Mouse (Mus musculus) liver, embryonic 14.5 days (tissue): Measurements from ENCODE around the gene Sh2d3c. TPM values are rescaled to one million over a fixed set of nuclear protein-coding genes. Genes with fewer than 3 reads are reported as not detected.

Source experiments
- ATAC-seq: fragments of 200-750 bp; cut with Nextera tagmentation; 2 replicates; pipeline ENCODE4 v1.8.0; 2017; ENCODE audit warnings: moderate number of reproducible peaks, mild to moderate bottlenecking, moderate library complexity; ENCODE audit not compliant: insufficient read depth
- DNase-seq, 3 experiments: peaks; one replicate each; pipeline ENCODE4 v3.0.0-alpha.2; 2012 to 2013; ENCODE audit warnings: low read depth in 3 of 3, low spot score in 3 of 3
- H3K27ac ChIP-seq: fragments of 300-500 bp; sonication (generic); 2 replicates; pipeline ENCODE4 v1.5.1; 2014; ENCODE audit warnings: moderate library complexity, mild to moderate bottlenecking, control low read depth, inconsistent platforms
- H3K27me3 ChIP-seq: fragments of 300-500 bp; sonication (generic); 2 replicates; pipeline ENCODE4 v1.6.1; 2014; ENCODE audit warnings: mild to moderate bottlenecking, low read length, moderate library complexity; ENCODE audit not compliant: control insufficient read depth, insufficient read depth
- H3K36me3 ChIP-seq: fragments of 300-500 bp; sonication (generic); replicated peaks from 2 replicates; pipeline ENCODE4 v1.6.1; 2014; ENCODE audit warnings: low read depth; ENCODE audit not compliant: control insufficient read depth, insufficient read depth
- H3K4me1 ChIP-seq, 2 experiments: fragments of 200-500 bp in 1 of 2; fragments of 300-500 bp in 1 of 2; sonication (generic) in 1 of 2; replicated peaks; 2 replicates each; pipeline ENCODE4 v1.6.1; 2012 to 2014; ENCODE audit warnings: antibody characterized with exemption in 1 of 2, inconsistent platforms in 1 of 2, low read length in 1 of 2; ENCODE audit not compliant: control insufficient read depth in 2 of 2, insufficient read depth in 2 of 2
- H3K4me2 ChIP-seq: fragments of 300-500 bp; sonication (generic); 2 replicates; pipeline ENCODE4 v1.6.1; 2014; ENCODE audit warnings: low read depth, mild to moderate bottlenecking, control low read depth, moderate library complexity
- H3K4me3 ChIP-seq, 2 experiments: fragments of 200-500 bp in 1 of 2; fragments of 300-500 bp in 1 of 2; sonication (generic) in 1 of 2; 2 replicates each; pipeline ENCODE4 v1.5.1; 2012 to 2014; ENCODE audit warnings: low read depth in 2 of 2, low read length in 2 of 2, mild to moderate bottlenecking in 2 of 2, control low read depth in 1 of 2, inconsistent platforms in 1 of 2, moderate library complexity in 1 of 2; ENCODE audit not compliant: insufficient read depth in 1 of 2
- H3K9ac ChIP-seq: fragments of 300-500 bp; sonication (generic); replicated peaks from 2 replicates; pipeline ENCODE4 v1.6.1; 2014; ENCODE audit warnings: mild to moderate bottlenecking, control low read depth, moderate library complexity
- H3K9me3 ChIP-seq: fragments of 300-500 bp; sonication (generic); 2 replicates; pipeline ENCODE4 v1.6.1; 2016; ENCODE audit warnings: low read length, mixed read lengths; ENCODE audit not compliant: control insufficient read depth
- CTCF ChIP-seq: IDR thresholded peaks from 2 replicates; pipeline ENCODE4 v1.5.1; 2016; ENCODE audit warnings: antibody characterized with exemption, low read depth, control low read depth
- EP300 ChIP-seq: IDR thresholded peaks from 2 replicates; pipeline ENCODE4 v1.6.1; 2016; ENCODE audit warnings: antibody characterized with exemption, low read depth
- WGBS: fragments of 180-500 bp; shearing (Covaris S2); extraction: QIAGEN DNeasy Blood & Tissue Kit; methylation state at CpG from one replicate; pipeline ENCODE4 v1.1.7; 2014; ENCODE audit not compliant: insufficient replicate concordance; 5-methylcytosine and 5-hydroxymethylcytosine counted together
- polyA plus RNA-seq, 2 experiments: library from polyadenylated mRNA; depleted of rRNA in 1 of 2; stranded (reverse) in 1 of 2; unstranded in 1 of 2; fragments of >200 nt; fragmentation: Nextera tagmentation in 1 of 2; extraction: Ambion mirVana in 1 of 2; gene quantifications; 2 replicates each; pipeline versions ENCODE4 v1.2.1 to v1.2.3; 2012 to 2014

Sh2d3c gene
- polyA plus RNA-seq, 2 experiments, result 3.5 to 4.7 TPM

DNA sequence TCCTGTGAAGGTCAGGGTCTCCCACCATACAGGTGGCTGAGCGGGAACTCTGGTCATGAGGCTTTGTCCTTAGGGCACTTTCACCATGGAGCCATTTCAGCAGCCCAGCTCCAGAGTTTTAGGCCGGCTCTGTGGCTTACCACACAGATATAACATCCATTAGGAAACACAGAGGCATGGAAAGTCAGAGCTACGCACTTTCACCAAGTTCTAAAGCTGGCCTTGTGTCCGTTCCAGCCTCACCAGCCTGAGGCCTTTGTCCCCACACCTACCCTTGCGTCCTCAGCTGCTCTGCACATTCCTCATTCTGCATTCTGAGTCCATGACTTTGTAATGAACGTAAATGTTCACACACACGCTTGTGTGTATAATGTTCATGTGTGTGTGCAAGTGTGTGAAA, 15.8 kb upstream of the Sh2d3c start:
- Histone ChIP-seq H3K36me3 (peaks cover 44% of the 10 kb centered on the region), H3K4me2 (no peak overlapping the region), H3K4me3 (no peak overlapping the region), H3K27ac (no peak overlapping the region), H3K9me3 (no peaks in the 10 kb centered on the region), H3K27me3 (no peaks in the 10 kb centered on the region), H3K9ac (no peak overlapping the region), H3K4me1 (0 out of 4 replicates have a peak, but pooled peaks cover 0 to 2% of the 10 kb centered on the region in 2 experiments)
- ATAC-seq (no peak), DNase-seq (no peak)
- 88% methylated on average over 7 of the region's 7 CpGs for WGBS
- TF ChIP-seq EP300 (no peak), CTCF (no peak)

DNA sequence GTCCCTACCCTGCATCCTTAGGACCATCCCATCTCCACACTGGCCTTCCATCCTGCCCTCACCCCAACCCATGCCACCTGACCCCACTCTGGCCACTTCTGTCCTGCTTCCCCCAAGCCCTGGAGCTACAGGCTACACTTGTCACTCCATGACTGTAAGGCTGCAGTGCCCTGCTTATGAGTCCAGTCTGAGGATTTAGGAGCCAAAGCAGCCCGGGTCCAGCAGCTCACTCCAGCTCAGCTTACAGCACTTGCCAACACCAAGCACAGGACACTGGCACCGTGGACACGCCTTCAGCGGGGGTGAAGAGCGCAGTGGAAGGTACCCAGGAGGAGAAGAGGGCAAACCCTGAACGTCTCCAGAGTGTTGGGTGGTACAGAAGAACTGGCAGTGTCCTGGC, 13.9 kb upstream of the Sh2d3c start:
- whole genome bisulfite sequencing, result 87% methylated on average over 6 of the region's 6 CpGs

DNA sequence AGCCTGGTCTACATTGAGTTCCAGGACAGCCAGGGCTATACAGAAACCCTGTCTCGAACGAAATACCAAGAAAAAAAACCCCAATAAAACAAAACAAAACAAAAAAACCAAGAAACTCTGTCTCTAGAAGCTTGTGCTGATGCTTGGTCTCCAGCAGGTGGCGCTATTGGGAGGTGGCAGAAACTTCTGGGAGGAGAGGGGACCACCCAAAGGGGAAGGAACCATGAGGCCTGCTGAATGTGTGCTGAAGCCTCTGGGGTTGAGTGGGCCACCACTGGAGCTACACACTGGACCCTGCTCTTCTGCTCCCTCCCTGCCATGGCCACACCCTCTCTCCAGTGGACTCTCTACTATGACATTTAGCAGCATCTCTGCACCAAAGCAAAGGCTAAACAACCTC, 12.2 kb upstream of the Sh2d3c start:
- TF ChIP-seq CTCF, result peak; percentile 92
- TF ChIP-seq EP300, result no peak
- H3K4me1 ChIP-seq, result peaks cover 8 to 9% of the 10 kb centered on the region in 2 experiments
- ATAC-seq (no peak), DNase-seq (no peak)
- no peak overlapping the region for H3K27ac ChIP-seq
- H3K9ac ChIP-seq, result no peak overlapping the region
- no peaks in the 10 kb centered on the region for H3K27me3 ChIP-seq
- H3K36me3 ChIP-seq, result peaks cover 52% of the 10 kb centered on the region
- H3K9me3 ChIP-seq, result no peaks in the 10 kb centered on the region
- whole genome bisulfite sequencing, result 20% methylated on average over 3 of the region's 3 CpGs
- H3K4me2 ChIP-seq, result no peak overlapping the region
- H3K4me3 ChIP-seq, result no peak overlapping the region

More for the DNA sequence above, 13.9 kb upstream of the Sh2d3c start:
- Histone ChIP-seq H3K4me3 (no peak overlapping the region), H3K4me1 (peaks cover 7 to 8% of the 10 kb centered on the region in 2 experiments), H3K9ac (no peak overlapping the region), H3K36me3 (peaks cover 52% of the 10 kb centered on the region), H3K9me3 (no peaks in the 10 kb centered on the region), H3K27ac (no peak overlapping the region), H3K27me3 (no peaks in the 10 kb centered on the region), H3K4me2 (no peak overlapping the region)
- DNase-seq, result no peak
- TF ChIP-seq CTCF (no peak), EP300 (no peak)
- no peak for ATAC-seq

DNA sequence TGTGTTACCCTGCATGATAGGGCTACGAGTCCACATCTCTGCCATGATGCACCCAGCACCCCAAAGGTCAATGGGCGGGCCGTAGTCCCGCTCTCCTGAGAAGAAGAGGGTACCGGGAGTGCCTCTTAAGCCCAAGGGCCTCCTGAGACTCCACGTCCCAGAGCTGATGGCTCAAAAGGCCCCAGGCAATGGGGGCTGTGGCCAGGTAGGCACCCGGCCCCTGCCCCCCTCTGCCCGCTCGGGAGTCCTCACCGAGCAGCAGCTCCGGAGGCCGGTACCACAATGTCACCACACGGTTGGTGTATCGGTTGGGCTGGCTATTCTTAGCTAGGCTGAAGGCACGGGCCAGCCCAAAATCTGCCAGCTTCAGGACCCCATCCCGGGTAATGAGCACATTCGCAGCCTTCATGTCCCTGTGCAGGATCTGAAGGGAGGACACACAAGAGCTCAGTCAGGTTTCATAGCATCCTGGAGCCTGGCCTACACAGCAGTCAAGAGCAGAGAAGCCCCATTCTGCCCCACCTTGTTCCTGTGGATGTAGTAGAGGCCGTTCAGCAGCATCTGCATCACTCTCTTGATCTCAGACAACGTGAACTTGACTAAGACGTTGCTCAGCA, 11.2 kb upstream of the Sh2d3c start:
- DNase-seq, result no peak
- Histone ChIP-seq H3K9me3 (no peaks in the 10 kb centered on the region), H3K4me3 (no peak overlapping the region), H3K4me1 (peaks cover 12 to 17% of the 10 kb centered on the region in 2 experiments), H3K9ac (no peak overlapping the region), H3K27me3 (no peaks in the 10 kb centered on the region), H3K36me3 (peaks cover 52% of the 10 kb centered on the region), H3K27ac (no peak overlapping the region), H3K4me2 (no peak overlapping the region)
- TF ChIP-seq CTCF, result no peak
- no peak for TF ChIP-seq EP300
- ATAC-seq, result no peak
- WGBS, result 87% methylated on average over 20 of the region's 20 CpGs

DNA sequence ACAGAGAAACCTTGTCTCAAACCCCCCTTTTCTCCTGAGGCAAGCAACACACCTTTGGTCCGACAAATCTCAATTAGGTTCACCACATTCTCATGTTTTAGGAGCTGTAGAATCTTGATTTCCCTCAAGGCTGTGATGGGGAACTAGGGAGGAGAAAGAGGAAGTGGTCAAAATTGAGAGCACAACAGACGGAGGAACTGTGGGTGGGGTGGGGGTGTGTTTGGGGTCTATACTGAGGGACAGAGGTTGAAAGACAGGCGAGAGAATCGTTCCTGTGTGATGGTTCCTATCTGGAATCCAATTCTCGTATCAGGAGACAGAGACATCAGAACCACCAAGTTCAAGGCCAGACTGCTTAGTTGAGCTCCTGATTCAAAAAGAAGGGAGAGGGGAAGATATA, 10.4 kb upstream of the Sh2d3c start:
- DNase-seq, result no peak
- Histone ChIP-seq H3K27ac (no peak overlapping the region), H3K36me3 (peaks cover 52% of the 10 kb centered on the region), H3K27me3 (no peaks in the 10 kb centered on the region), H3K4me1 (peaks cover 12 to 23% of the 10 kb centered on the region in 2 experiments), H3K9me3 (no peaks in the 10 kb centered on the region), H3K4me2 (no peak overlapping the region), H3K4me3 (no peak overlapping the region), H3K9ac (no peak overlapping the region)
- no peak for TF ChIP-seq EP300
- TF ChIP-seq CTCF, result no peak
- 42% methylated on average over 5 of the region's 5 CpGs for WGBS
- ATAC-seq, result no peak
